Mouse (Mus musculus) bone marrow, adult 2 months (tissue): ENCODE results near the gene Ppp1cc. TPM values are rescaled to one million over a fixed set of nuclear protein-coding genes. Genes with fewer than 3 reads are reported as not detected.
"Not testable (repeated sequence)": the region's sequence is repeated elsewhere in the genome, so short reads cannot be mapped to it uniquely, and the experiment has no call there.

ENCODE experiments used
- H3K27ac ChIP-seq: fragments of 200-500 bp; 2 replicates; pipeline ENCODE4 v1.5.1; 2012; ENCODE audit warnings: low read depth, mild to moderate bottlenecking, control low read depth, inconsistent platforms, low read length; ENCODE audit not compliant: control insufficient read depth, poor library complexity, insufficient read depth
- H3K4me1 ChIP-seq: fragments of 200-500 bp; 2 replicates; pipeline ENCODE4 v1.6.1; 2011; ENCODE audit warnings: low read length; ENCODE audit not compliant: control insufficient read depth, insufficient read depth
- H3K4me3 ChIP-seq: fragments of 200-500 bp; replicated peaks from 2 replicates; pipeline ENCODE3; 2011; ENCODE audit warnings: mild to moderate bottlenecking, low read depth, low read length, control low read depth; ENCODE audit not compliant: control insufficient read depth
- CTCF ChIP-seq: fragments of 200-500 bp; IDR thresholded peaks from 2 replicates; pipeline ENCODE4 v1.5.1; 2011; ENCODE audit warnings: low read length, control low read depth; ENCODE audit not compliant: control insufficient read depth, insufficient read depth
- POLR2A ChIP-seq: fragments of 200-500 bp; IDR thresholded peaks from 2 replicates; pipeline ENCODE4 v1.6.1; 2011; ENCODE audit warnings: low read depth, mild to moderate bottlenecking, control low read depth, low read length, borderline replicate concordance; ENCODE audit not compliant: control insufficient read depth
- WGBS: fragments of 180-500 bp; shearing (Covaris S2); methylation state at CpG from one replicate; pipeline ENCODE4 v1.1.7; 2018; 5-methylcytosine and 5-hydroxymethylcytosine counted together
- polyA plus RNA-seq: library from polyadenylated mRNA; stranded (reverse); fragments of >200 nt; gene quantifications from 2 replicates; pipeline ENCODE4 v1.2.4, GENCODE M21; 2011; ENCODE audit warnings: low replicate concordance; ENCODE audit not compliant: missing spikeins, insufficient read depth, insufficient read length

Ppp1cc gene
- polyA plus RNA-seq, 1 experiment, result 312 TPM

DNA sequence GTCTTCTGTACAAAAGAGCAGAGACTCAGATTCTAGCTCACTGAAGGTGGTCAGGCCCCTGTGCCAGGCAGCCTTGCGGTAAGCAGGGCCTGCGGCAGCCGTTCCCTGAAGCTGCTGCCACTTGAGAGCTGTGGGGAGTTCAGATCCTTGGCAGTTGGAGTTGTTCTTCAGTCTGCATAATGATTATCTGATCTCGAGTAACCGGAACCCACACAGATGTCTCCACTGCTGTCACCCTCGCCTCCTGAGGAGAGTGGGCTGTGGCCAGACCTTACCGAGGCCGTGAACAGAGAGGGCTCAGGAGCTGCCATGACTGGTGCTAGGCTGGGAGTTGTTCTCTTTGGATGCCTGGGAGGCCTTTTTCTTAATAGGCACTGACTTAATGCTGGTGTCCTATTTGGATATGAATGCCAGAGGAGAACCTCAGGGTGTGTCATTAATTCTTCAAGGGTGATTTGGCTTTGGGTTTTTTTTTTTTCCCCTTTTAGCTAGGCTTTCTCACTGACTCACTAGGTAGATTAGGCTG, 8.6 kb downstream of the Ppp1cc start:
- H3K4me1 ChIP-seq, result peaks cover 3% of the 10 kb centered on the region

DNA sequence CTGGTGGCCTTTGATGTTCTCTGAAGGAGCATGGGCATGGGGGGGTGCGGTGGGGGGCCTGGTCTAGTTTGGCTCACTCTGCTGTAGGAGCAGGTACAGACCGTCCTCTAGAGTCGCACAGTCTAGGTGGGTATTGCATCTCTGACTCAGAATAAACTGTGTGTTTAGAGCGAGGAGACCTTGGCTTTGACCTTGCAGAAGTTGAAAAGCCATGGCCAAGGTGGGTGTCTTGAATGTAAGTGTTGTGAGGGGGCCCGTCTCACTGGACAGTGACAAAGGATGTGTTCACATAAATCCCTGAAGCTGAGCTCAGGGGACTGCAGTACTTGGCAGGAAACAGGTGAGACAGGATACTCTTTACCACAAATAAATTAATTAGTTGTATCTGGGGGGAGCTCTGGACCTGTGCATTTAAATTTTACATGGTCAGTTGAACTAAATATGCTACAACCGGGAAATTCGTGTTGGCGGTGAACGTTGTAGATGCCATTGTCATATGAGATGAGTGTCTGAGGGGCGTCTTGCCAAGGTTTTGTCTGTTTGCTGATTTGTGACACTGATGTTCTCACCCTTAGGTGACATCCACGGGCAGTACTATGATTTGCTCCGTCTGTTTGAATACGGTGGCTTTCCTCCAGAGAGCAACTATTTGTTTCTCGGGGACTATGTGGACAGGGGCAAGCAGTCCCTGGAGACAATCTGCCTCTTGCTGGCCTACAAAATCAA, 10.4 kb downstream of the Ppp1cc start:
- no peak overlapping the region for H3K27ac ChIP-seq
- no peak for TF ChIP-seq CTCF
- TF ChIP-seq POLR2A, result no peak
- H3K4me1 ChIP-seq, result no peaks in the 10 kb centered on the region
- H3K4me3 ChIP-seq, result no peak overlapping the region
- WGBS, result 87% methylated on average over 14 of the region's 14 CpGs

More for the DNA sequence above, 8.6 kb downstream of the Ppp1cc start:
- TF ChIP-seq POLR2A, result no peak
- TF ChIP-seq CTCF, result no peak
- no peak overlapping the region for H3K4me3 ChIP-seq
- WGBS, result 57% methylated on average over 8 of the region's 8 CpGs
- H3K27ac ChIP-seq, result no peak overlapping the region

GRCm38 (mm10) chr5:122171058-122171457, 13.0 kb downstream of the Ppp1cc start:
- WGBS, result 96% methylated on average over 8 of the region's 8 CpGs
- H3K4me1 ChIP-seq, result no peaks in the 10 kb centered on the region
- TF ChIP-seq CTCF (no peak), POLR2A (no peak)
- H3K27ac ChIP-seq, result no peak overlapping the region
- no peak overlapping the region for H3K4me3 ChIP-seq

DNA sequence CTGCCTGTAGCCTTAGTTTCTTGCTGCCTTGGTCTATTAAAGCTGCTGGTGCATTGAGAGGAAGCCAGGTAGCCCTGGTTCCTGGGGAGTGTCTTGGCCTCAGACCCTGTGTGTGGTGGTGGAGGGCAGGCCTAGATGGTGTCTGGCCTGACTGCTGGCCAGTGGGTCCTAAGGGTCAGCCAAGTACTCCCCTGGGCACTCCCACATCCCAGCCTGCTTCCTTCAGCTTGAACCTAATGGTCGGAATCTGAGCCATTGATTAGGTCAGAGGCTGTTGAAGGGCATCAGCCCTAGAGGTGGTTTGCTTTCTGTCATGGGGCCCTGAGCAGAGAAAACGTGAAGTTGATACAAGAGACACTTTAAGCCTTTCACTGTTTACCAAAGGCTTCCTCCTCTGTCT, 17.3 kb downstream of the Ppp1cc start:
- H3K27ac ChIP-seq, result no peak overlapping the region
- H3K4me3 ChIP-seq, result no peak overlapping the region
- 86% methylated on average over 2 of the region's 2 CpGs for WGBS

GRCm38 (mm10) chr5:122175961-122176360, 17.9 kb downstream of the Ppp1cc start:
- H3K4me1 ChIP-seq, result no peaks in the 10 kb centered on the region; the same call in 1 of the 2 replicates
- no peak for TF ChIP-seq CTCF
- TF ChIP-seq POLR2A, result no peak
- 77% methylated on average over 7 of the region's 7 CpGs for WGBS
- no peak overlapping the region for H3K4me3 ChIP-seq
- H3K27ac ChIP-seq, result no peak overlapping the region

More for the DNA sequence above, 17.3 kb downstream of the Ppp1cc start:
- no peak for TF ChIP-seq CTCF
- TF ChIP-seq POLR2A, result no peak
- H3K4me1 ChIP-seq, result no peaks in the 10 kb centered on the region; the same call in 1 of the 2 replicates

DNA sequence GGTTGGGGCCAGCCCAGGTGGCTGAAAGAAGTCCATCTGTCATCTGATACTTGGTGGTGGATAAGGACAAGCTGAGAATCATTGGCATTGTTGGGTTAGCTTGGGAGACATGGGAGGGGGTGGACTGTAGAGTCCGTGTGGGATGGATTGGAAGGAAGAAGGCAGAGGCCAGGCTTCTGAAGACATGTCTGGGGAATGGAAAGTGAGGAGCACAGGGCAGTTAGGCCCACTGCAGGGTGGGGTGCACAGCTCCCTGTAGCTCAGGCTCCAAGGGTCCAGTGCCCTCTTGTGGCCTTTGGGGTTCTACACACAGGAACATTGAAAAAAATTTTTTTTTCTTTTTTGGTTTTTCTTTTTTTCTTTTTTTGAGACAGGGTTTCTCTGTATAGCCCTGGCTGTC, 18.3 kb downstream of the Ppp1cc start:
- no peak overlapping the region for H3K4me3 ChIP-seq
- WGBS, result 36% methylated on average over 1 of the region's 1 CpGs
- H3K4me1 ChIP-seq, result no peaks in the 10 kb centered on the region; the same call in 1 of the 2 replicates
- no peak overlapping the region for H3K27ac ChIP-seq
- TF ChIP-seq POLR2A (no peak), CTCF (peak; percentile 76)

GRCm38 (mm10) chr5:122179665-122180064, 21.6 kb downstream of the Ppp1cc start:
- TF ChIP-seq CTCF, result no peak
- TF ChIP-seq POLR2A, result no peak
- Histone ChIP-seq H3K4me1 (peaks cover 2% of the 10 kb centered on the region; the same call in 1 of the 2 replicates), H3K27ac (no peak overlapping the region), H3K4me3 (no peak overlapping the region)
- WGBS, result 3% methylated on average over 6 of the region's 6 CpGs

DNA sequence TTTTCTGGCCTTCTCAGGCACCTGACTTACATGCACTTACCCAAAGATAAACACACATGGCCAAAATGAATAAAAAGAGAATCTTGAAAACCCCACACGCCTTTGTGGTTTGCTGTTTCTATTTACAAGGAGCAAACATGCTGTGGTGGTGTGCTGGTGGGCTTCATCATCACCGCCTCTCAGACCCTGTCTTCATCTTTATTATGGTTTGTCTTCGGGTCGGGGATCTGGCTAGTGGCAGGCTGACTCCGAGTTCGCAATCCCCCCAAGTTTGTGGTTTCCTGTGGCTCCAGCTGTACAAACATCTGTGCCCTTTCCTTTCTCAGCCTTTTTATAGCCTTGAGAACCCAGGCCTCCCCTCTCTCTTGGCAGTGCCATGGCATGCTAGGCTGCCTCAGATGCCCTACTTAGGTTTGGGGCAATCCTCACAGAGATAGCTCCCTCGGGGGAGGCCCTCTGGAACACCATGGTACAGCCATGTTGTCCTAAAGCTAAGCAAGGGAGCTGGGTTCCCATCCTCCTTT, 26.3 kb downstream of the Ppp1cc start:
- Histone ChIP-seq H3K4me1 (peaks cover 4% of the 10 kb centered on the region; the same call in 1 of the 2 replicates), H3K27ac (peak overlapping the region; percentile 8; the same call in 1 of the 2 replicates), H3K4me3 (no peak overlapping the region)
- TF ChIP-seq CTCF (no peak), POLR2A (no peak)
- 4% methylated on average over 7 of the region's 7 CpGs for WGBS

DNA sequence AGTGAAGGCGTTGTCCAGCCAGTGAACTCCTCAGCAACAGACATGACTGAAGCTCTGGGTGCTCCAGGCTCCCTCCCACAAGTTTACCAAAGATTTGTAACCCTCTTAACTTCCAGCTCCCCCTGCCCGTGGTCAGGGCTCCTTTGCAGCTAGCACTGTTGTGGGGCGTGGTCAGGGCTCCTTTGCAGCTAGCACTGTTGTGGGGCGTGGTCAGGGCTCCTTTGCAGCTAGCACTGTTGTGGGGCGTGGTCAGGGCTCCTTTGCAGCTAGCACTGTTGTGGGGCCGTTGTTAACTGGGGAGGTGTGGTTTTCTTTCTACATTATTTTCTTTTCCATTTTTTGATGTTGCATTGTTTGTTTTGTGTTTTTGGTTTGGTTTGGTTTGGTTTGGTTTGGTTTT, 26.8 kb downstream of the Ppp1cc start:
- peak overlapping the region; percentile 8; the same call in 1 of the 2 replicates for H3K27ac ChIP-seq
- not testable (repeated sequence) for H3K4me3 ChIP-seq, H3K4me1 ChIP-seq
- WGBS, result 73% methylated on average over 6 of the region's 6 CpGs
